Mouse (Mus musculus) limb, embryonic 13.5 days (tissue): Measurements from ENCODE around the gene Tspan4. TPM values are rescaled to one million over a fixed set of nuclear protein-coding genes. Genes with fewer than 3 reads are reported as not detected.

Source experiments
- ATAC-seq: fragments of 200-750 bp; cut with Nextera tagmentation; 2 replicates; pipeline ENCODE4 v1.8.0; 2017; ENCODE audit warnings: low read depth, moderate number of reproducible peaks, moderate TSS enrichment; ENCODE audit not compliant: low FRiP score
- H3K27ac ChIP-seq: fragments of 300-500 bp; sonication (generic); 2 replicates; pipeline ENCODE4 v1.5.1; 2015; ENCODE audit warnings: inconsistent platforms, mild to moderate bottlenecking, moderate library complexity
- H3K27me3 ChIP-seq: fragments of 300-500 bp; sonication (generic); 2 replicates; pipeline ENCODE4 v1.6.1; 2015; ENCODE audit warnings: mild to moderate bottlenecking, inconsistent platforms
- H3K36me3 ChIP-seq: fragments of 300-500 bp; sonication (generic); 2 replicates; pipeline ENCODE4 v1.6.1; 2015; ENCODE audit warnings: inconsistent platforms, mild to moderate bottlenecking, moderate library complexity
- H3K4me1 ChIP-seq: fragments of 300-500 bp; sonication (generic); 2 replicates; pipeline ENCODE4 v1.6.1; 2015; ENCODE audit warnings: inconsistent platforms
- H3K4me2 ChIP-seq: fragments of 300-500 bp; sonication (generic); replicated peaks from 2 replicates; pipeline ENCODE4 v1.6.1; 2015; ENCODE audit warnings: inconsistent platforms, mild to moderate bottlenecking, moderate library complexity
- H3K4me3 ChIP-seq: fragments of 300-500 bp; sonication (generic); 2 replicates; pipeline ENCODE4 v1.5.1; 2015; ENCODE audit warnings: moderate library complexity, mild to moderate bottlenecking, inconsistent platforms
- H3K9ac ChIP-seq: fragments of 300-500 bp; sonication (generic); 2 replicates; pipeline ENCODE4 v1.6.1; 2015; ENCODE audit warnings: mild to moderate bottlenecking, inconsistent platforms
- H3K9me3 ChIP-seq: fragments of 300-500 bp; sonication (generic); 2 replicates; pipeline ENCODE4 v1.6.1; 2016; ENCODE audit warnings: inconsistent platforms
- WGBS: fragments of 180-500 bp; shearing (Covaris S2); methylation state at CpG from one replicate; pipeline ENCODE4 v1.1.7; 2015; 5-methylcytosine and 5-hydroxymethylcytosine counted together
- polyA plus RNA-seq: library from polyadenylated mRNA; unstranded; fragments of >200 nt; fragmentation: Nextera tagmentation; extraction: Ambion mirVana; gene quantifications from 2 replicates; pipeline ENCODE4 v1.2.1, GENCODE M21; 2015

Tspan4 gene
- polyA plus RNA-seq, 1 experiment from 2014 or later: 71.2 TPM

DNA sequence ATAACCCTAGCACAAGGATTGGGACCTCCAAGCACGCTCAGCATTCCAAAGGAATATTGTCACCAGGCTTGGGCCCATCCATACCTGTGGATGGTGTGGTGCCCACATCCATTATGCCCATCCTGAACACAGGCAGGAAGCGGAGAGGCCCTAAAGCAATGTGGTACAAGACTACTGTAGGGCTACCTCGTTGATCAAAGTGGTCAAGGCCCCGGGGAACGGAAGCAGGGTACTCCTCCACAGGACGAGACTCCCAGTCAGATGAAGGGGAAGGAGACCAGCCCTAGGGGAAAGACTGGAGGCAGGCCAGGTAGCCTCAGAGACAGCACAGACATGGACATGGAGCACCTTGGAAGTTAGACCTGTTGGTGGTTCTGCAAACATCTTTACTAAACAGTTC is 2.3 kb upstream of the Tspan4 start:
- Histone ChIP-seq H3K27me3 (no peaks in the 10 kb centered on the region), H3K9me3 (no peaks in the 10 kb centered on the region), H3K36me3 (peaks cover 38% of the 10 kb centered on the region), H3K27ac (no peak overlapping the region), H3K9ac (no peak overlapping the region), H3K4me1 (peaks cover 56% of the 10 kb centered on the region), H3K4me3 (no peak overlapping the region), H3K4me2 (no peak overlapping the region)
- WGBS: 83% methylated on average over 6 of the region's 6 CpGs
- no peak for ATAC-seq

- Histone ChIP-seq H3K4me2 (peak overlapping the region; percentile 95), H3K36me3 (peaks cover 36% of the 10 kb centered on the region), H3K9me3 (no peaks in the 10 kb centered on the region), H3K27me3 (no peaks in the 10 kb centered on the region), H3K27ac (no peak overlapping the region), H3K4me1 (peaks cover 50% of the 10 kb centered on the region), H3K9ac (peak overlapping the region; percentile 81), H3K4me3 (peak overlapping the region; percentile 78)
- ATAC-seq: no peak
- 4% methylated on average over 5 of the region's 5 CpGs for WGBS
Observed at GRCm38 (mm10) chr7:141474160-141474559, 880 bp upstream of the Tspan4 start.

DNA sequence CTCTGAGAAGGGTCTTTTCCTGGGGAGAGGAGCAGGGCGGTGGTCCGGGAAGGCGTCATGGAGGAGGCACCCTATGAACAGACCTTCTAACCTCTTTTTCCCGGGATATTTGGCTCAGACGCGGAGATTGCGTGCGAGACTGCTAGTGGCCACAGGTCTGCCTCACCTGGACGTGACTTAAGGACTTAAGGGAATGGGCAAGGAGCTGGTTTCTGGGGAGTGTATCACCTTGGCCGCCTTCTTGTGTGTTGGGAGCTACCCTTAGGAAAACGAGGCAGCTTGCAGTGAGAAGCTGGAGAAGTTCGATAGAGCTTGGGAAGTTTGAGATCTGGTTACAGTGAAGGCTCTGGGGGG is 742 bp downstream of the Tspan4 start:
- no peak for ATAC-seq
- Histone ChIP-seq H3K4me1 (peaks cover 44% of the 10 kb centered on the region), H3K4me2 (peak overlapping the region; percentile 95), H3K9me3 (no peaks in the 10 kb centered on the region), H3K36me3 (peaks cover 20% of the 10 kb centered on the region), H3K4me3 (peak overlapping the region; percentile 78), H3K9ac (peak overlapping the region; percentile 81), H3K27ac (peak overlapping the region; percentile 92), H3K27me3 (0 out of 2 replicates have a peak, but pooled peaks cover 3% of the 10 kb centered on the region)
- WGBS: under 1% methylated on average over 12 of the region's 12 CpGs

GRCm38 (mm10) chr7:141476226-141476980 is 1.4 kb downstream of the Tspan4 start:
- 2% methylated on average over 9 of the region's 17 CpGs for WGBS
- Histone ChIP-seq H3K4me2 (peak overlapping the region; percentile 95), H3K27ac (peak overlapping the region; percentile 92), H3K4me3 (peak overlapping the region; percentile 78), H3K4me1 (peaks cover 50% of the 10 kb centered on the region), H3K9me3 (no peaks in the 10 kb centered on the region), H3K27me3 (peaks cover 9% of the 10 kb centered on the region; the same call in 1 of the 2 replicates), H3K9ac (peak overlapping the region; percentile 81), H3K36me3 (peaks cover 14% of the 10 kb centered on the region)
- ATAC-seq: peak; percentile 66

DNA sequence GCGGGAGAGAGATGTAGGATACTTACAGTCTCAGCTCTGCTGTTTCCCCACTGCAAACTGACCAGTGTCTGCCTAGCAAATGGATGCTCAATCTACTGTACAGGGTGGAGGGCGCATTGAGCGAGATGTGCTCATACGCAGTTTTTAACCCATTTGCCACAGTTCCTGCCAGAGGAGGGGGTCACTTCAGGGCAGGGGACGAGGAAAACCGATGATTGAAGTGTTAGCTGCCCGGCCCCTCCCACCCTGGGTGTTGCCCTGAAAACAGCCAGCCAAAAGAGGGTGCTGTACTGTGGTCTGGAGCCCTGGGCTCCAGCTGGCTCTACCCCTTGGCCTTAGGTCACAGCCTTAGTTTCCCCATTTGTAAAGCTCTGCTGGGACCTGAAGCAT is 1.9 kb downstream of the Tspan4 start:
- H3K36me3 ChIP-seq: peaks cover 10% of the 10 kb centered on the region
- WGBS: 12% methylated on average over 7 of the region's 7 CpGs
- peak overlapping the region; percentile 81 for H3K9ac ChIP-seq
- peak overlapping the region; percentile 78 for H3K4me3 ChIP-seq
- H3K27me3 ChIP-seq: peaks cover 15% of the 10 kb centered on the region
- H3K4me1 ChIP-seq: peaks cover 56% of the 10 kb centered on the region
- ATAC-seq: no peak
- H3K27ac ChIP-seq: peak overlapping the region; percentile 92
- peak overlapping the region; percentile 95 for H3K4me2 ChIP-seq
- H3K9me3 ChIP-seq: no peaks in the 10 kb centered on the region

DNA sequence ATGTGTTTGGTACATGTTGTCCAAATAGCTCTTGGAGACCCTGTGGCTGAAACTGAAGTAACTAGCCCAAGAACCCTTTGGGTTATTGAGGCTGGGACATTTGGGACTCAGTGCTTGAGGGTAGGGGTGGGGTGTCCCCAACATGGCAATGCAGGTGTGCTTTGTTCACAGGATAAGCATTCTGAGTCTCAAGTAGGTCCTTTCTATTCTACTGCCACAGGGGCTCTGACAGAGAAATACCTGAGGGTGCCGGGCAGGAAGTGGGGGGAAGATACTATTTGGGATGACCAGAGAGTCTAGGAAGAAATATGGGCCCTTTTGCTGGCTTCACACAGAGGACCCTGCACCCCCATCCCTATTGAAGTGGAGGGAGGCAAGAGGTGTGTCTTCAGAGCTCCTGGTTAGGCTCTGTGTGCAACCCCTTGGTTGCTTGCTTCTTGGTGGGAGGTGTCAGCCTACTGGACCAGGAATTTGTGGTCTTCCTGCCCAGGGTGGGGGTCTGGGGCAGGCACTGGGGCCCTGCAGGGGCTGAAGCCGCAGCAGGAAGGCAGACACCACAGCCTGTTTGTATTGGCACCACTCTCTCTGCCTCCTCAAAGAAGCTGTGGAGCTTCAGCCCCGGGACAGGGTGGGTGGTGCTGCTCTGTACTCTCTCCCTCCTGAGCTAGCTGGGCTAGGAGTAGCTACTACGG is 2.7 kb downstream of the Tspan4 start:
- H3K36me3 ChIP-seq: peaks cover 2% of the 10 kb centered on the region
- peak overlapping the region; percentile 95 for H3K4me2 ChIP-seq
- H3K27ac ChIP-seq: peak overlapping the region; percentile 92
- 53% methylated on average over 4 of the region's 4 CpGs for WGBS
- H3K4me3 ChIP-seq: peak overlapping the region; percentile 78; the same call in 1 of the 2 replicates
- H3K27me3 ChIP-seq: peaks cover 22% of the 10 kb centered on the region
- peak; percentile 6; the same call in 1 of the 2 replicates for ATAC-seq
- peaks cover 63% of the 10 kb centered on the region for H3K4me1 ChIP-seq
- no peaks in the 10 kb centered on the region for H3K9me3 ChIP-seq
- H3K9ac ChIP-seq: peak overlapping the region; percentile 45; the same call in 1 of the 2 replicates

DNA sequence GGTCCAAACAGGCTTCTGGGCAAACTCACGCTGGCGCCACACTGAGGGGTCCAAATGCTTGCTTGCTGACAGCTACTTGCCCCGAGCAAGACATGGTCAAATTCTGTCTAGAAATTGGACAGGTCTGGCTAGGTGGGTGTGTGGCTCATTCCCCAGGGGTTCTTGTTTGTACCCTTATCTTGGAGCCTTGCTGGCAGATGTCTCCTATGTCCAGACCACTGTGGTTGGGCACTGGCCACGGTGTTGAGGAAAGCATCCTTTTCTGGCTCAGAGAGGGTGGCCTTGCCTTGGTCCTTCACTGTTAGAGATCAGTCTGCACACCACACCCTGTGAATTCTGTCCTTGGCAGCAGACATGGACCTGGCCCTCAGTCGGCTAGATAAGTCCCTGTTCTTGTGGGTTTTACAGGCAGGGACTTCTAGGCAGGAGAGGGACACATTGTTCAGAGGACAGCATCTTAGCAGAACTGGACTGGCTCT is 3.3 kb downstream of the Tspan4 start:
- Histone ChIP-seq H3K27me3 (peaks cover 28% of the 10 kb centered on the region), H3K9me3 (no peaks in the 10 kb centered on the region), H3K36me3 (no peaks in the 10 kb centered on the region), H3K9ac (peak overlapping the region; percentile 45; the same call in 1 of the 2 replicates), H3K4me3 (no peak overlapping the region), H3K27ac (peak overlapping the region; percentile 92), H3K4me2 (peak overlapping the region; percentile 95), H3K4me1 (peaks cover 64% of the 10 kb centered on the region)
- no peak for ATAC-seq
- 71% methylated on average over 5 of the region's 5 CpGs for WGBS

- Histone ChIP-seq H3K27me3 (peaks cover 40% of the 10 kb centered on the region), H3K9ac (no peak overlapping the region), H3K27ac (no peak overlapping the region), H3K36me3 (no peaks in the 10 kb centered on the region), H3K4me2 (peak overlapping the region; percentile 99), H3K9me3 (no peaks in the 10 kb centered on the region), H3K4me3 (peak overlapping the region; percentile 62), H3K4me1 (peaks cover 47% of the 10 kb centered on the region)
- 10% methylated on average over 10 of the region's 10 CpGs for WGBS
- no peak; the same call in 1 of the 2 replicates for ATAC-seq
Observed at GRCm38 (mm10) chr7:141480842-141481497, 5.9 kb downstream of the Tspan4 start.

GRCm38 (mm10) chr7:141481498-141482401 is 6.7 kb downstream of the Tspan4 start:
- H3K4me3 ChIP-seq: peak overlapping the region; percentile 62
- H3K9ac ChIP-seq: peak overlapping the region; percentile 67
- H3K9me3 ChIP-seq: no peaks in the 10 kb centered on the region
- peak overlapping the region; percentile 99 for H3K4me2 ChIP-seq
- H3K36me3 ChIP-seq: no peaks in the 10 kb centered on the region
- H3K4me1 ChIP-seq: peaks cover 39% of the 10 kb centered on the region
- H3K27me3 ChIP-seq: peaks cover 40% of the 10 kb centered on the region
- peak; percentile 20 for ATAC-seq
- no peak overlapping the region for H3K27ac ChIP-seq
- under 1% methylated on average over 77 of the region's 81 CpGs for WGBS

DNA sequence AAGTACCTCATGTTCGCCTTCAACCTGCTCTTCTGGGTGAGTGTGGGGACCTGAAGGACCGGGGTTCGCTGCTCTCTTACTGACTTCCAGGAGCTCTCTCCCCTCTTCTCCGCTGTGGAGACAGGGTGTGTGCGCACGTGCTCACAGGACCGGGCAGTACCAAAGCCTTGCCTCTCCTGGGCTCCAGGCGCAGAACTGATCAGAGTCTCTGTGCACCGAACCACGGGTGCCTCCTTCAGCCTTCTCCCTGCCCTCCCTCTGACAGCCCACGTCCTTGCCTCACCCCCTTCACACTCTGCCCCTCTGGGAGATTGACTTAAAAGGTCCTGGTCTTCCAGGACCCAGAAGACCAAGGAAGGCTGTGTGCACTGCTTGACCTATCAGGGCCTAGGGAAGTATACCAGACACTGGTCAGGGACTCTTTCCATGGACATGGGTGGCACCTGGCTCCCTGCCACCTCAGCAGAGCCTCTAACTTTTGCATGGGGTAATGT is 7.5 kb downstream of the Tspan4 start:
- H3K9me3 ChIP-seq: no peaks in the 10 kb centered on the region
- H3K4me3 ChIP-seq: peak overlapping the region; percentile 62
- no peaks in the 10 kb centered on the region for H3K36me3 ChIP-seq
- peak overlapping the region; percentile 99 for H3K4me2 ChIP-seq
- 5% methylated on average over 11 of the region's 11 CpGs for WGBS
- peaks cover 31% of the 10 kb centered on the region for H3K4me1 ChIP-seq
- peaks cover 40% of the 10 kb centered on the region for H3K27me3 ChIP-seq
- no peak for ATAC-seq
- H3K27ac ChIP-seq: no peak overlapping the region
- peak overlapping the region; percentile 67 for H3K9ac ChIP-seq

- Histone ChIP-seq H3K4me1 (peaks cover 25% of the 10 kb centered on the region), H3K9ac (no peak overlapping the region), H3K27me3 (peaks cover 40% of the 10 kb centered on the region), H3K9me3 (no peaks in the 10 kb centered on the region), H3K27ac (no peak overlapping the region), H3K4me2 (peak overlapping the region; percentile 99; the same call in 1 of the 2 replicates), H3K36me3 (no peaks in the 10 kb centered on the region), H3K4me3 (0 out of 2 replicates have a peak overlapping the region, but pooled peaks have one; percentile 62)
- 67% methylated on average over 6 of the region's 6 CpGs for WGBS
- no peak for ATAC-seq
Observed at GRCm38 (mm10) chr7:141483114-141483653, 8.1 kb downstream of the Tspan4 start.
